8 mouse cellular contexts compared by ENCODE assay signal in the genomic region with DNA sequence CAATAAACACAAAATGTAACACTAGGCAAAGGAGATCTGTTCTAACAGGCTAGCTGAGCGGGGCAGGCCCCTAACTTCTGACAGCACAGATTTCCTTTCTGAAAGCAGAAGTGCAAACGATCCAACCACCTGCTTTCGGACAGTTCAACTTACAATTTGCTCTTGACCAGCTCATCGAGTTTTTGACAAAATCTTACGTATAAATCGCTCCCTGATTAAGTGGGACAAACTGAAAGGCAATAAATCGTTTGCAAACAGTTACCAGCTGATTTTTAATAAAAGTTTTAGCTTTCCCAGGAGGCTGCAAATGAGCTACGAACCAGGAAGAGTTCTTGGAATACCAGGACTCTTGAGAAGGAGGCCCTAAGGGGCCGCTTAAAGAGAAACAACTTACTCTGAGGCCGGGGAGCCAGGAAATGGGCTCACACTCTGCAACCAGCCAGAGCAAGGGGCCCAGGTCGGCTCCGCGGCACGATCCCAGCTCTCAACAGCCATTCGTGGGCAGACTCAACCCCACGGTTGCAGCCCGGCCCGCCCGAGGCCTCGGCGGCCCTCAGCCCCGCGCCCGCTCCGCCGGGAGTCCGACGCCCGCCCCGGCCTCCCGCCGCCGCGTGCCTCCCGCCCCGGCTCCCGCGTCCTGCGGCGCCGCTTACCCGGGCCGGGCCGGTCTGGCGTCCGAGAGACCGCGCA. TPM values are rescaled to one million over a fixed set of nuclear protein-coding genes. Genes with fewer than 3 reads are reported as not detected.
A peak's percentile ranks its signal among the peaks of the same experiment; 100 is the strongest.
DNase-seq lines count a peak whose midpoint lies in the region; ATAC-seq and TF ChIP-seq lines count a peak whose summit lies in the region.

No protein-coding gene starts in this region.

- H3K4me2 ChIP-seq in heart, embryonic 11.5 days = peak overlapping the region; percentile 75
- H3K4me2 ChIP-seq in limb, embryonic 11.5 days (ENCODE audit: low read depth, severe bottlenecking) = peak overlapping the region; percentile 54

- TF ChIP-seq POLR2A in testis, adult 2 months (IDR thresholded peaks at IDR 0.05; ENCODE audit: control insufficient read depth, low read depth, low read length) = no peak

- ATAC-seq in common myeloid progenitor, adult 5-6 weeks (replicated peaks; ENCODE audit: low read depth, poor library complexity, severe bottlenecking) = 0 out of 2 replicates have a peak, but pooled peaks have one; percentile 20
- ATAC-seq in heart, embryonic 11.5 days (replicated peaks; ENCODE audit: insufficient number of reproducible peaks, low FRiP score, low TSS enrichment) = peak; percentile 31
- peak; percentile 36; the same call in 1 of the 2 replicates for ATAC-seq in limb, embryonic 11.5 days (ENCODE audit: insufficient number of reproducible peaks, low FRiP score, low TSS enrichment, low read depth)
- no peak for ATAC-seq in cerebellum, adult (ENCODE audit: insufficient number of reproducible peaks, low FRiP score, low TSS enrichment)

- TF ChIP-seq CTCF in testis, adult 2 months (IDR thresholded peaks at IDR 0.05; ENCODE audit: control insufficient read depth, insufficient read depth, insufficient replicate concordance, low read depth, low read length) = no peak

- H3K4me3 ChIP-seq in testis, adult 2 months (ENCODE audit: control insufficient read depth, low read depth, low read length) = peak overlapping the region; percentile 88
- H3K4me3 ChIP-seq in heart, embryonic 11.5 days (ENCODE audit: low read depth, low read length) = peak overlapping the region; percentile 98
- peak overlapping the region; percentile 90 for H3K4me3 ChIP-seq in limb, embryonic 11.5 days (ENCODE audit: low read depth, low read length)
- H3K4me3 ChIP-seq in midbrain, embryonic 10.5 days = peak overlapping the region; percentile 88

- H3K27me3 ChIP-seq in testis, adult 2 months (ENCODE audit: control insufficient read depth, insufficient read depth, low read length) = no peaks in the 10 kb centered on the region
- no peaks in the 10 kb centered on the region for H3K27me3 ChIP-seq in heart, embryonic 11.5 days (ENCODE audit: control insufficient read depth, insufficient read depth, low read length)
- no peaks in the 10 kb centered on the region for H3K27me3 ChIP-seq in limb, embryonic 11.5 days (ENCODE audit: control insufficient read depth, insufficient read depth, low read length)
- no peaks in the 10 kb centered on the region for H3K27me3 ChIP-seq in midbrain, embryonic 10.5 days (ENCODE audit: low read depth, poor library complexity, severe bottlenecking)

- no peaks in the 10 kb centered on the region; the same call in 1 of the 2 replicates for H3K36me3 ChIP-seq in testis, adult 2 months (ENCODE audit: control insufficient read depth, insufficient read depth, low read length)
- H3K36me3 ChIP-seq in heart, embryonic 11.5 days (ENCODE audit: control insufficient read depth, insufficient read depth, low read length) = peaks cover 14% of the 10 kb centered on the region
- peaks cover 6% of the 10 kb centered on the region for H3K36me3 ChIP-seq in limb, embryonic 11.5 days (ENCODE audit: control insufficient read depth, insufficient read depth, low read length)
- peaks cover 36% of the 10 kb centered on the region for H3K36me3 ChIP-seq in midbrain, embryonic 10.5 days

- H3K27ac ChIP-seq in testis, adult 2 months (ENCODE audit: control insufficient read depth, insufficient read depth, low read depth, low read length) = peak overlapping the region; percentile 94
- peak overlapping the region; percentile 99 for H3K27ac ChIP-seq in heart, embryonic 11.5 days (ENCODE audit: low read depth, low read length)
- H3K27ac ChIP-seq in limb, embryonic 11.5 days (replicated peaks; ENCODE audit: low read depth, low read length) = peak overlapping the region; percentile 90
- H3K27ac ChIP-seq in midbrain, embryonic 10.5 days (replicated peaks) = peak overlapping the region; percentile 99

- peak overlapping the region; percentile 99 for H3K9ac ChIP-seq in heart, embryonic 11.5 days (ENCODE audit: low read depth, low read length)
- H3K9ac ChIP-seq in limb, embryonic 11.5 days (ENCODE audit: low read length) = peak overlapping the region; percentile 98

- WGBS in heart, embryonic 11.5 days (ENCODE audit: insufficient replicate concordance) = under 1% methylated on average over 37 of the region's 48 CpGs
- WGBS in limb, embryonic 11.5 days = under 1% methylated on average over 42 of the region's 48 CpGs
- under 1% methylated on average over 48 of the region's 48 CpGs for WGBS in midbrain, embryonic 10.5 days

- DNase-seq in testis, postnatal 10 days (ENCODE audit: low spot score) = no peak
- DNase-seq in limb, embryonic 11.5 days (ENCODE audit: low spot score) = peak; percentile 33
- DNase-seq in midbrain, embryonic 10.5 days (ENCODE audit: low spot score) = peak; percentile 27
- peak; percentile 52 to 72 for DNase-seq in spleen, postnatal 4 days (ENCODE audit: low spot score in 2 of 2)

- peaks cover 4% of the 10 kb centered on the region for H3K4me1 ChIP-seq in testis, adult 2 months (ENCODE audit: control insufficient read depth, insufficient read depth, low read length)
- peaks cover 20% of the 10 kb centered on the region for H3K4me1 ChIP-seq in heart, embryonic 11.5 days (ENCODE audit: control insufficient read depth, insufficient read depth, low read length)
- H3K4me1 ChIP-seq in limb, embryonic 11.5 days (ENCODE audit: control insufficient read depth, insufficient read depth, low read length) = peaks cover 5% of the 10 kb centered on the region; the same call in 1 of the 2 replicates
- peaks cover 33% of the 10 kb centered on the region for H3K4me1 ChIP-seq in midbrain, embryonic 10.5 days

- no peaks in the 10 kb centered on the region for H3K9me3 ChIP-seq in heart, embryonic 11.5 days (replicated peaks; ENCODE audit: control insufficient read depth, low read length)
- H3K9me3 ChIP-seq in limb, embryonic 11.5 days (ENCODE audit: control insufficient read depth, low read length) = no peaks in the 10 kb centered on the region
- no peaks in the 10 kb centered on the region for H3K9me3 ChIP-seq in midbrain, embryonic 10.5 days (replicated peaks)

RNA-seq across cellular contexts. Expression of gene Zfp706, which starts 1.0 kb away (rescaled TPM):
- 74.4 and 74.7 TPM in 2 replicates for polyA plus RNA-seq in testis, adult 2 months (2012; rRNA removed)
- total RNA-seq in common myeloid progenitor, adult 5-6 weeks (2017) = 104 and 149 TPM in 2 replicates
- 421 and 423 TPM in 2 replicates for polyA plus RNA-seq in heart, embryonic 11.5 days (2014; fragmentation: Nextera tagmentation; extraction: Ambion mirVana)
- 420 and 444 TPM in 2 replicates for polyA plus RNA-seq in limb, embryonic 11.5 days (2014; fragmentation: Nextera tagmentation; extraction: Ambion mirVana)
- 479 and 502 TPM in 2 replicates for polyA plus RNA-seq in midbrain, embryonic 10.5 days (2016; fragmentation: Nextera tagmentation; extraction: Ambion mirVana)
